Mouse (Mus musculus): ENCODE measurements around the gene Zfp568. TPM values are rescaled to one million over a fixed set of nuclear protein-coding genes. Genes with fewer than 3 reads are reported as not detected.
A peak's percentile ranks its signal among the peaks of the same experiment; 100 is the strongest.

Gene Zfp568
- polyA plus RNA-seq, 1 experiment: 2.7 TPM

DNA sequence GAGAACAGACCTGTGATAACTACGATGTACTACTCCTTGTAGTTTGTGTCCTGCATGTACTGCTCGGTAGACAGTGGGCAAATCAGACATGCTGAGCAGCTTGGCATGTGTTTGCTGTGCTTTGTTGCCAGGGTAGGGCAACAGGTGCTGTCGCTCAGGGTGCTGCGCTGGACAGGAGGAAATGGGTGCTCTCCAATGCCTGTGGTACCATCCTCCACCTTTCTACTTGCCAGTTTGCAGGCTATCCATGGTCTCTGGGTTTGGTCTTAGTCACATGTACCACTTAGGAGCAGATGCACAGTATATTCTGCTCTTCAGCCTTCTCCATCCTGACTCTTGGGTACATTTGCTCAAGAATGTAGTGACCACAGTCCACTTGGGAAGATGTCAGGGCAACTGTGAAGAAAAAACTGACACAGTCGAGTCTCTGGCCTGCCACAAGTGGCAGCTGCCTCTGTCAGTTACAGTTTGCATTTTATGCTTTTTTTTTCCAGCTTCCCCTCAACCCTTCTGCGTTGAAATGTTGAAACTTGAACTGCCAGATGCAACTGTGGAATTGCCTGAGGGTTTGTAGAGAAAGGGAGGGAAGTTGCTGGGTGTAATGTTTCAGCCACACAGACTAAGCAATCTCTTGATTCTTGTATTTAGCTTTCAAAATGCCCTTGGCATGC, 24.4 kb downstream of the Zfp568 start:
- Histone ChIP-seq H3K27me3 (ENCODE audit: control insufficient read depth, insufficient read depth, low read length) (no peaks in the 10 kb centered on the region), H3K36me3 (ENCODE audit: control insufficient read depth, insufficient read depth, low read length) (no peaks in the 10 kb centered on the region), H3K27ac (ENCODE audit: control insufficient read depth, insufficient read depth, low read depth, low read length) (no peak overlapping the region), H3K4me1 (ENCODE audit: control insufficient read depth, insufficient read depth, low read length) (no peaks in the 10 kb centered on the region), H3K4me3 (ENCODE audit: control insufficient read depth, low read depth, low read length) (no peak overlapping the region)
- TF ChIP-seq CTCF (IDR thresholded peaks at IDR 0.05; ENCODE audit: control insufficient read depth, insufficient read depth, insufficient replicate concordance, low read depth, low read length) (no peak), POLR2A (IDR thresholded peaks at IDR 0.05; ENCODE audit: control insufficient read depth, low read depth, low read length) (no peak)

DNA sequence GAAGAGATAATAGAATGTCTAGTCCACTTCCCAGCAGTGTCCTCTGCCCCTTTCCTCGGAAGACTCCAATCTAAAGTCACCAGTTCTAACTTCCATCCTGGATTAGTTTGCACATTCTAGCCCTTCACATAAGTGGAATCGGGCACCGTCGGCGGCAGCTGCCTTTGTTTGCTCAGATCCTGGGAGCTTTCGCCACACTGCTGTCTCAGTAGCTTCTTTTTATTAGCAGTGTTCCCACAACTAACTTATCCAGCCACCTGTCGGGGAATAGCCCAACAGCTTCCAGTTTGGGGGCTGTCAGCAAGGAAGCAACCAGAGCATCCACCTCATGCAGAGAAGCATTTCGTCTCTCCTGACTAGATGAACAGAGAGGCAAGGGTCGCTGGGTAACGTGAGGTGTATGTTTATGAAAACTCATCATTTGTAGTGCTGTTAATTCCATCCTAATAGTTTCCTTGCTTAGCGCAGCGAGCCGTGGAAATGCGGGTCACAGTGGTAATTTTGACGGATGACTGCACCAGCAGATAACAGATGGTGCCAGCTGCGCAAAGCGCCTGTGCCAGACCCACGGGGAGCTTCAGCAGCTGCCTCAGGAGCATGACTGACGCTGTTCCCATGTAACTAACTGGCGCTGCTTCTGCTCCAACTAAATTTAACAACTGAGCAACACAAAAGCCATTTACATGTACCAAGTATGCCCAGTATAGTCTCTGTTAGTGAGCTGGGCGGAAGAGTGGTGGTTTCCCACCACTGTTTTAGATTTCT, 25.7 kb downstream of the Zfp568 start:
- no peak overlapping the region for H3K27ac ChIP-seq (ENCODE audit: control insufficient read depth, insufficient read depth, low read depth, low read length)
- TF ChIP-seq POLR2A (IDR thresholded peaks at IDR 0.05; ENCODE audit: control insufficient read depth, low read depth, low read length): no peak
- TF ChIP-seq CTCF (IDR thresholded peaks at IDR 0.05; ENCODE audit: control insufficient read depth, insufficient read depth, insufficient replicate concordance, low read depth, low read length): no peak
- no peaks in the 10 kb centered on the region for H3K36me3 ChIP-seq (ENCODE audit: control insufficient read depth, insufficient read depth, low read length)
- no peaks in the 10 kb centered on the region for H3K27me3 ChIP-seq (ENCODE audit: control insufficient read depth, insufficient read depth, low read length)
- H3K4me1 ChIP-seq (ENCODE audit: control insufficient read depth, insufficient read depth, low read length): no peaks in the 10 kb centered on the region
- H3K4me3 ChIP-seq (ENCODE audit: control insufficient read depth, low read depth, low read length): peak overlapping the region; percentile 45

DNA sequence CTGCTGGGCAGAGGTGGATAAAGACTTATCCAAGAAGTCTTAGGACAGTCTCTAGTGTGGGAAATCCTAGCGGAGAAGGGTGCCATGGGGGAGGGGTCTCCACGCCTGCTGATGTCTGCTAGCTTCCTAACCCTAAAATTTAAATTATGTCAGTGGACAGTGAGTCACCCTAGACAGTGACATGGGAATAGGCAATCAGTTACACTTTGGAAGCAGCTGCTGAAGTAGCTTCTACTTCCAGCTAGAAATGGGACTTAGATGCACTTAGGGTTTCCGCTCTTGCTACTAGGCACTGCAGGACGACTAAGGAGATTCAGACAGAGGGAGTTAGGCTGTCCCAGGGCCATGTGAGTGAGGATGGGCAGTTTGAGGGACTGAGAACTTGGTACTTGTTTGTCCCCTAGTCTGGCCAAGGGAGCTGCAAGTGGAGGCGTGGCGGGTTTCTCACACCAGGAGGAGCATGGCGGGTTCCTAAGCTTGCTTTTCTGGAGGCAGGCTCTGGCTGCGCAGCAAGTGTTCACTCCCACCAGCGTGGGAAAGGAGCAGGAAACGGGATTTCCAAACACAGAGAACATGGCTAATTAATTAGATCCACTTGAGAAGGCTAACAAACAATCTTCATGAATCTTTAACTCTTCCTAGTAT, 26.9 kb downstream of the Zfp568 start:
- H3K4me3 ChIP-seq (ENCODE audit: control insufficient read depth, low read depth, low read length): no peak overlapping the region
- no peak overlapping the region for H3K27ac ChIP-seq (ENCODE audit: control insufficient read depth, insufficient read depth, low read depth, low read length)
- no peaks in the 10 kb centered on the region for H3K36me3 ChIP-seq (ENCODE audit: control insufficient read depth, insufficient read depth, low read length)
- TF ChIP-seq POLR2A (IDR thresholded peaks at IDR 0.05; ENCODE audit: control insufficient read depth, low read depth, low read length): no peak
- TF ChIP-seq CTCF (IDR thresholded peaks at IDR 0.05; ENCODE audit: control insufficient read depth, insufficient read depth, insufficient replicate concordance, low read depth, low read length): no peak
- H3K27me3 ChIP-seq (ENCODE audit: control insufficient read depth, insufficient read depth, low read length): no peaks in the 10 kb centered on the region
- H3K4me1 ChIP-seq (ENCODE audit: control insufficient read depth, insufficient read depth, low read length): no peaks in the 10 kb centered on the region

DNA sequence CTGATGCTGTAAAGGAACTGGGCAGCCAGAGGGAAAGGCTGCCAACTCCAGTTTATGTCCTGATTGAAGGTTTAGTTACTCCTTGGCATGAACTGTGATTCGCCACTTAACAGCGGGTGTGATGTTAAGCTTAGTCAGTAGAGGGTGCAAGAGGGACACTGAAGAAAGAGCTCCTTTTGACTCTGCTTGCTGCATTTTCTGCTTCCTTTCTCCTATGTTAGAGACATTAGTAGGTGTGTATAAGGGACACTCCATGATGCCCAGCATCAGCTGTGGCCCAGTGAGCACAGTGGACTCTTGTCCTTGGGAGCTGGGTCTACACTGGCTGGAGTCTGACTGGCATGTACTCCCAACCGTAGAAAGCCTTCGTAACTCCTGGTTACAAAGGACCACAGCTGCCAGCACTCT, 29.2 kb downstream of the Zfp568 start:
- no peaks in the 10 kb centered on the region for H3K36me3 ChIP-seq (ENCODE audit: control insufficient read depth, insufficient read depth, low read length)
- no peaks in the 10 kb centered on the region for H3K27me3 ChIP-seq (ENCODE audit: control insufficient read depth, insufficient read depth, low read length)
- H3K4me3 ChIP-seq (ENCODE audit: control insufficient read depth, low read depth, low read length): no peak overlapping the region
- peaks cover 3% of the 10 kb centered on the region for H3K4me1 ChIP-seq (ENCODE audit: control insufficient read depth, insufficient read depth, low read length)
- no peak overlapping the region for H3K27ac ChIP-seq (ENCODE audit: control insufficient read depth, insufficient read depth, low read depth, low read length)
- no peak for TF ChIP-seq POLR2A (IDR thresholded peaks at IDR 0.05; ENCODE audit: control insufficient read depth, low read depth, low read length)
- TF ChIP-seq CTCF (IDR thresholded peaks at IDR 0.05; ENCODE audit: control insufficient read depth, insufficient read depth, insufficient replicate concordance, low read depth, low read length): no peak

DNA sequence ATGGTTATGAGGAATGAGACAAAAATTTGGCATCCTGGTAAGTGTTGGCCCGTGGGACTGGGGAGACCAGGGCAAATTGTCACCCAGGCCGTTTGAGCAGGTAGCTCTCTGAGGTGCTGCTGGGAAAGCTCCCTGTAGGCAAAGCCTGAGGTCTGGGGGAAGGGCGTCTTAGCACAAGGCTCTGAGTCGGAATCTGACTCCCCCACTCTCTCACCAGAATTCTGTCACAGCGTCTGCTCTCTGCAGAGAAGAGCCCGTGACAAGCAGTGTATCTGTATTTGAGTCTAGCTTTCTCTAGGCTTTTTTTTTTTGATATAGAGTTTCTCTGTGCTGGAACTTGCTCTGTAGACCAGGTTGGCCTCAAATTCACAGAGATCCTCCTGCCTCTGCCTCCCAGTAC, 33.5 kb downstream of the Zfp568 start:
- no peaks in the 10 kb centered on the region; the same call in 1 of the 2 replicates for H3K36me3 ChIP-seq (ENCODE audit: control insufficient read depth, insufficient read depth, low read length)
- no peak for TF ChIP-seq POLR2A (IDR thresholded peaks at IDR 0.05; ENCODE audit: control insufficient read depth, low read depth, low read length)
- TF ChIP-seq CTCF (IDR thresholded peaks at IDR 0.05; ENCODE audit: control insufficient read depth, insufficient read depth, insufficient replicate concordance, low read depth, low read length): no peak

DNA sequence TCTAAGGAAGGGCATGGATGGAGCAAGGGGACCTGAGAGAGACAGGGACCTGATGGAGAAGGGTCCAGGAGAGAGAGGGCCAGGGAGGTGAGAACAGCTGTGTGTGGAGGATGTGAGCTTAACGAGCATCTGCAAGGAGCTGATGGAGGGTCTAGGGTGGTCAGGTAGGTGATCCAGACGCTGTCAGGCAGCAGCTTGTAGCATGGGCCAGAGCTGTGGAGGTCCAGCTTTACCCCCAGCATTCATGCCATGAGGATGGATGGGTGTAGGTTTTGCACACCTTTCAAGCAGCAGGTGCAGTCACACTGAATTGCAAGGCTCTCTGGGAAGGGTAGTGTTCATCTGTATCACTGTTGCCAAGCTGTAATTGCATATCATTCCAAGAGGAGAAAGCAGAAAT, 35.8 kb downstream of the Zfp568 start:
- Histone ChIP-seq H3K4me3 (ENCODE audit: control insufficient read depth, low read depth, low read length) (no peak overlapping the region), H3K36me3 (ENCODE audit: control insufficient read depth, insufficient read depth, low read length) (no peaks in the 10 kb centered on the region; the same call in none of the 2 replicates), H3K4me1 (ENCODE audit: control insufficient read depth, insufficient read depth, low read length) (peaks cover 3% of the 10 kb centered on the region), H3K27me3 (ENCODE audit: control insufficient read depth, insufficient read depth, low read length) (no peaks in the 10 kb centered on the region), H3K27ac (ENCODE audit: control insufficient read depth, insufficient read depth, low read depth, low read length) (no peak overlapping the region)
- TF ChIP-seq CTCF (IDR thresholded peaks at IDR 0.05; ENCODE audit: control insufficient read depth, insufficient read depth, insufficient replicate concordance, low read depth, low read length): no peak
- TF ChIP-seq POLR2A (IDR thresholded peaks at IDR 0.05; ENCODE audit: control insufficient read depth, low read depth, low read length): no peak

More for the DNA sequence above, 33.5 kb downstream of the Zfp568 start:
- Histone ChIP-seq H3K4me3 (ENCODE audit: control insufficient read depth, low read depth, low read length) (no peak overlapping the region), H3K27ac (ENCODE audit: control insufficient read depth, insufficient read depth, low read depth, low read length) (no peak overlapping the region), H3K27me3 (ENCODE audit: control insufficient read depth, insufficient read depth, low read length) (no peaks in the 10 kb centered on the region), H3K4me1 (ENCODE audit: control insufficient read depth, insufficient read depth, low read length) (peaks cover 3% of the 10 kb centered on the region)

DNA sequence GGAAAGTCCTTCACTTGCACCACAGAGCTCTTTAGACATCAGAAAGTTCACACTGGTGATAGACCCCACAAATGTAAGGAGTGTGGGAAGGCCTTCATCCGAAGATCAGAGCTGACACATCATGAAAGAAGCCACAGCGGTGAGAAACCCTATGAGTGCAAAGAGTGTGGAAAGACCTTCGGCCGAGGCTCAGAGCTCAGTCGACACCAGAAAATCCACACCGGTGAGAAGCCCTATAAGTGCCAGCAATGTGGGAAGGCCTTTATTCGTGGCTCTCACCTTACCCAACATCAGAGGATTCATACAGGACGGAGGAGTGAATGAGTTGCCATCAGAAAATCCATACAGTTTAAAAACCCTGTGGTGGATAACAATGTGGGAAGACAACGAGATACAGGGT, 39.6 kb downstream of the Zfp568 start:
- TF ChIP-seq POLR2A (IDR thresholded peaks at IDR 0.05; ENCODE audit: control insufficient read depth, low read depth, low read length) (no peak), CTCF (IDR thresholded peaks at IDR 0.05; ENCODE audit: control insufficient read depth, insufficient read depth, insufficient replicate concordance, low read depth, low read length) (no peak)
- no peaks in the 10 kb centered on the region; the same call in none of the 2 replicates for H3K36me3 ChIP-seq (ENCODE audit: control insufficient read depth, insufficient read depth, low read length)
- H3K27ac ChIP-seq (ENCODE audit: control insufficient read depth, insufficient read depth, low read depth, low read length): no peak overlapping the region
- H3K4me3 ChIP-seq (ENCODE audit: control insufficient read depth, low read depth, low read length): no peak overlapping the region
- H3K4me1 ChIP-seq (ENCODE audit: control insufficient read depth, insufficient read depth, low read length): no peaks in the 10 kb centered on the region
- no peaks in the 10 kb centered on the region for H3K27me3 ChIP-seq (ENCODE audit: control insufficient read depth, insufficient read depth, low read length)

All from testis, adult 2 months (tissue).